Mouse (Mus musculus): ENCODE results near the gene Magix. TPM values are rescaled to one million over a fixed set of nuclear protein-coding genes. Genes with fewer than 3 reads are reported as not detected.
A peak's percentile ranks its signal among the peaks of the same experiment; 100 is the strongest.
"Not testable (repeated sequence)": the region's sequence is repeated elsewhere in the genome, so short reads cannot be mapped to it uniquely, and the experiment has no call there.

Gene Magix
- total and polyA plus RNA-seq, 2 experiments from 2014 or later: 0.29 TPM; not detected in 1

DNA sequence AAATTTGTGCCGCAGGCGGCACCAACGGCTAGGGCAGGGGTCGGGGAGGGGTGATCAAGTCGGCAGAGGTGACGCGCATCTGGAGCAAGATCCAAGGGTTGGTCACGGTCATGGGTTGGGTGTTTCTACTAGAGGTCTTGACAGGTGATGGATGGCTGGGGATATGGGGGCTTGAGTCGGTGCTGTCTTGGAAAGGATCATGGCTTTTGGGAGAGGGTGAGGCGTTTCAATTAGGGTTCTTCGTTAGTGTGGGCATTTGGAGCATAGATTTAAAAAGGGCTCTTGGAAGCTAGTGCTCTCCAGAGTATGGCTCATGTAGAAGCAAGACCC is 41.2 kb upstream of the Magix start:
- WGBS: 36% methylated on average over 11 of the region's 11 CpGs
- peak overlapping the region; percentile 68 for H3K4me2 ChIP-seq (ENCODE audit: low read depth, low read length)
- ATAC-seq (no peak; the same call in 1 of the 2 replicates), DNase-seq (ENCODE audit: low spot score) (no peak)
- H3K4me1 ChIP-seq (ENCODE audit: insufficient read depth, low read length): 0 out of 2 replicates have a peak, but pooled peaks cover 4% of the 10 kb centered on the region
- peak overlapping the region; percentile 54 for H3K4me3 ChIP-seq (ENCODE audit: low read length)
- H3K27me3 ChIP-seq (ENCODE audit: insufficient read depth, low read length): no peaks in the 10 kb centered on the region
- H3K27ac ChIP-seq: peak overlapping the region; percentile 89; the same call in 1 of the 2 replicates
- no peak for TF ChIP-seq CTCF (IDR thresholded peaks at IDR 0.05; ENCODE audit: low read depth)
- no peaks in the 10 kb centered on the region for H3K9me3 ChIP-seq (ENCODE audit: low read length)
- H3K36me3 ChIP-seq (ENCODE audit: insufficient read depth, low read length): no peaks in the 10 kb centered on the region
- H3K9ac ChIP-seq (replicated peaks; ENCODE audit: low read length): peak overlapping the region; percentile 57

DNA sequence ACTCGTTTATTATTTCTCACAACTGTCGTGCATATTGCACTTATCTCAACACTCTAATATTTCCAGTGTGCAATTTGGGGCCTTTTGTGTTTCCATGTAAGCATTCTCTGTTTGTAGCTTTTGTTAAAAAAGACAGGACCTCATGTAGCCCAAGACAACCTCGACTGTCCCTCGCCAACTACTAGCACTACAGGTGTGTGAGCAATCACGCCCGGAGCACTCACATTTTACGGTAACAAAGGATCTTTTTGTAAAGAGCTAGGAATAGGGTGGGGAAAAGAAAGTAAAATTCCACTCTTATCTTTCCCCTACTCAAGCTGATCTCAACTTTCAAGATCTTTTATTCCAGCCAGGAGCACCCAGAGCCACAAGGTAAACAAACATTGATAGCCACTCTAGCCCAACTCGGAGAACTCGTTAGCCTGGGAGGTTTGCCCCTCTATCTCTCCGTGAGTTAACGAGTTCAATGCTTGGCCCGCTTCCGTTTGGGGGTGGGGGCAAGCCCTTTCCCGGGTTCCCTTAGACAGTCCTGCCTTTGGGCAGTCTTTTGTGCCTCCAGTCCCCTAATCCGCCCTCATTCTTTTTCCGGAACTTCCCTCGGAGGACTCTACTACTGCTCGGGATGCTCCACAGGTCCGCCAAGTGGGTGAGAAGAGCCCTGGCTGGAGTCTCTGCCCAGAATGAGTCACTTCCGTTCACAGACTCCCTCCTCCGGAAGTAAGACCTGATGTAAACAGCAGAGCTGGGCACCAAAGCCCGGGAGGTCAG is 40.6 kb upstream of the Magix start, which contains the start of gene Gm45208:
Gene Gm45208 (plus strand): TSS at position 732 of the 768 bp plus-strand sequence.
- Histone ChIP-seq H3K27me3 (ENCODE audit: insufficient read depth, low read length) (no peaks in the 10 kb centered on the region), H3K9me3 (ENCODE audit: low read length) (no peaks in the 10 kb centered on the region), H3K36me3 (ENCODE audit: insufficient read depth, low read length) (no peaks in the 10 kb centered on the region), H3K4me2 (ENCODE audit: low read depth, low read length) (peak within 1 kb of the TSS; percentile 68), H3K4me1 (ENCODE audit: insufficient read depth, low read length) (0 out of 2 replicates have a peak, but pooled peaks cover 4% of the 10 kb centered on the region), H3K4me3 (ENCODE audit: low read length) (peak within 1 kb of the TSS; percentile 54), H3K9ac (replicated peaks; ENCODE audit: low read length) (peak within 1 kb of the TSS; percentile 57), H3K27ac (peak within 1 kb of the TSS; percentile 89)
- DNase-seq (ENCODE audit: low spot score) (peak; percentile 81), ATAC-seq (peak; percentile 92)
- TF ChIP-seq CTCF (IDR thresholded peaks at IDR 0.05; ENCODE audit: low read depth): no peak
- 29% methylated on average over 22 of the region's 22 CpGs for WGBS

DNA sequence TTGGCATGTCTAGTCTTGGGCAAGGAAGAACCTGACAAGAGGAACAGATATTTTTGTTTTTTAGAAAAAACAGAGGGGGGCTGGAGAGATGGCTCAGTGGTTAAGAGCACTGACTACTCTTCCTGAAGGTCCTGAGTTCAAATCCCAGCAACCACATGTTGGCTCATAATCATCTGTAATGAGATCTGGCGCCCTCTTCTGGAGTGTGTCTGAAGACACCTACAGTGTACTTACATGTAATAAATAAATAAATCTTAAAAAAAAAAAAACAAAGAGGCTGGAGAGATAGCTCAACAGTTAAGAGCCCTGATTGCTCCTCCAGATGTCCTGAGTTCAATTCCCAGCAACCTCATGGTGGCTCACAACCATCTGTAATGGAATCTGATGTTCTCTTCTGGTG is 35.0 kb upstream of the Magix start:
- not testable (repeated sequence) for H3K4me2 ChIP-seq (ENCODE audit: low read depth, low read length); H3K27ac ChIP-seq; H3K36me3 ChIP-seq (ENCODE audit: insufficient read depth, low read length); H3K4me3 ChIP-seq (ENCODE audit: low read length); H3K27me3 ChIP-seq (ENCODE audit: insufficient read depth, low read length); H3K9ac ChIP-seq (replicated peaks; ENCODE audit: low read length); ATAC-seq; H3K9me3 ChIP-seq (ENCODE audit: low read length); H3K4me1 ChIP-seq (ENCODE audit: insufficient read depth, low read length)
- 43% methylated on average over 1 of the region's 1 CpGs for WGBS
- peak; percentile 14 for DNase-seq (ENCODE audit: low spot score)

DNA sequence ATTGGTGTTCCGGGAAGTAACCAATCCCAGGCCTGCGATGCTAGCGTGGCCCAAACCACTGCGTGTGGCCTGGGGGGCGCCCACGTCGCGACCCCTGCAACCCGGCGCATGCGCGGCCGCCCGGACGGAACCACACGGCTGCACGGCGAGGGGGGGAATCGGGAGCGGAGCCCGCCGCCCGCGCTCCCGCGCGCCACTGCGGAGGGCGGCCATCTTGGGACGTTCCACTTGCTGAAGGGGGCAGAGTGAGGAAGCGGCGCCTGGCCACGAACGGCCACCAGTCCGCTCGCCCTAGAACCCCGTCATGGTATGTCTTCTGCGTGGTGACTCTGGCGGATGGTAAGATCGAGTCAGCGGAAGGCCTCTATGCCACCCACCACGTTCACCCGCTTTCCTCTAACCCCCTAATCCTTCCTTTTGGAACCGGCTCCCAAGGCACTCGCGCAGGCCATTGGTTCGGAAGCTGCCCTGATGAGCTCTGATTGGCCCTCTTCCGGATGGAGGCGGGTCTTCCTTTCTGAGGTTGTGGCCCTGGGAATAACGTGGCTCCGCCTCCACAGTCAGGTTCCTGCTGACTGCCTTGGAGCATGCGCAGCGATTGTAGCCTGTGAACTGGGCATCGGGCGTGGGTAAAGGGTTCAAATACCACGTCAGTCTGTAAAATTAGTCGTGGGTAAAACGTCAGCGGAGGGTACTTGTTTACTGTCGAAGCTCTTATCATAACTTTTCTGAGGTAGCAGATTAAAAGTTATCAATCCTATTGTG is 33.3 kb upstream of the Magix start, which contains the start of gene Wdr45:
Gene Wdr45 (plus strand): TSS at position 199 of the 765 bp plus-strand sequence.
- H3K4me3 ChIP-seq (ENCODE audit: low read length): peak within 1 kb of the TSS; percentile 28
- WGBS: 26% methylated on average over 28 of the region's 60 CpGs
- H3K27ac ChIP-seq: peak within 1 kb of the TSS; percentile 54; the same call in 1 of the 2 replicates
- peak; percentile 95 for DNase-seq (ENCODE audit: low spot score)
- H3K27me3 ChIP-seq (ENCODE audit: insufficient read depth, low read length); H3K9me3 ChIP-seq (ENCODE audit: low read length); H3K36me3 ChIP-seq (ENCODE audit: insufficient read depth, low read length); H3K4me1 ChIP-seq (ENCODE audit: insufficient read depth, low read length); H3K9ac ChIP-seq (replicated peaks; ENCODE audit: low read length): not testable (repeated sequence)
- peak within 1 kb of the TSS; percentile 52 for H3K4me2 ChIP-seq (ENCODE audit: low read depth, low read length)
- ATAC-seq: peak; percentile 97

DNA sequence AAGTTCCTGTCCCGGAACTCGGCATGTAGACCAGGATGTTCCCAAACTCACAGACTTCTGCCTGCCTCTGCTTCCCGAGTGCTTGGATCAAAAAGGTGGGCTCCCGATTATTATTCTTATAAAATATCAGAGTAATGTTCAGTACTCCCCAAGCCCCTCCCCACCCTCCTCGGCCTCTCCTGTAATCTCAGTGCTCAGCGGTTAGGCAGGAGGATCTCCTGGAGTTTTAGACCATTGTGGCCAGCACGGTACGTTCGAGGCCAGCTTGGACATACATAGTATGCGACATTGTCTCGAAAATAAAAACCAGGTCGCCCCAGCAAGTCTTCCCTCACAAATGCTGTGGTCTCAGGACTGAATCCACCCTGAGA is 32.7 kb upstream of the Magix start:
- H3K36me3 ChIP-seq (ENCODE audit: insufficient read depth, low read length); H3K4me1 ChIP-seq (ENCODE audit: insufficient read depth, low read length); H3K27me3 ChIP-seq (ENCODE audit: insufficient read depth, low read length); ATAC-seq; H3K9ac ChIP-seq (replicated peaks; ENCODE audit: low read length); H3K9me3 ChIP-seq (ENCODE audit: low read length); DNase-seq (ENCODE audit: low spot score): not testable (repeated sequence)
- peak overlapping the region; percentile 52 for H3K4me2 ChIP-seq (ENCODE audit: low read depth, low read length)
- peak overlapping the region; percentile 28 for H3K4me3 ChIP-seq (ENCODE audit: low read length)
- 40% methylated on average over 5 of the region's 12 CpGs for WGBS
- peak overlapping the region; percentile 48; the same call in 1 of the 2 replicates for H3K27ac ChIP-seq

DNA sequence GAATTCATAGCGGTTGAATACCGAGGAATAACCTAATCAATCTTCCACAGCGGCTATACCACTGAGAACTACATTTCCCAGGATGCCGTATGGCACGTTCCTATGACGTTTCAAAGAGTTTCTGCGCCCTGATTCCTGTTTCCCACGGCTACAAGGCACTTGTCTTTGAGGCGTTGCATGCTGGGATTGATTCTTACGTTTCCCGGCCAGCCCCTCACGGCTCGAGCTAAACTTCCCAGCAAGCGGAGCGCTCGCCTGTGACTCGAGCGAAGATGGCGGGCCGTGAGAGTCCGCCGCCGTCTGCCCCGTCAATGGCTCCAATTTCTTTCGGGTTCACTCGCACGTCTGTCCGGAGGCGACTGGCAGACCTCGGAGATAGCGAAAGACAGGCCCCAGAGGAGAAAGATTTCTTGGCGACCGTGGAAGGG is 15.9 kb upstream of the Magix start, which contains the start of gene Gpkow:
Gene Gpkow (plus strand): TSS at position 178 of the 428 bp plus-strand sequence.
- TF ChIP-seq CTCF (IDR thresholded peaks at IDR 0.05; ENCODE audit: low read depth): no peak
- H3K36me3 ChIP-seq (ENCODE audit: insufficient read depth, low read length): no peaks in the 10 kb centered on the region
- peak within 1 kb of the TSS; percentile 49 for H3K4me3 ChIP-seq (ENCODE audit: low read length)
- peak within 1 kb of the TSS; percentile 64 for H3K27ac ChIP-seq
- ATAC-seq (peak; percentile 97), DNase-seq (ENCODE audit: low spot score) (peak; percentile 94)
- peak within 1 kb of the TSS; percentile 52 for H3K9ac ChIP-seq (replicated peaks; ENCODE audit: low read length)
- H3K27me3 ChIP-seq (ENCODE audit: insufficient read depth, low read length): no peaks in the 10 kb centered on the region
- no peaks in the 10 kb centered on the region for H3K9me3 ChIP-seq (ENCODE audit: low read length)
- H3K4me1 ChIP-seq (ENCODE audit: insufficient read depth, low read length): no peaks in the 10 kb centered on the region
- H3K4me2 ChIP-seq (ENCODE audit: low read depth, low read length): peak within 1 kb of the TSS; percentile 54
- 23% methylated on average over 33 of the region's 33 CpGs for WGBS

Measured in hindbrain, postnatal 0 days (tissue).